Mouse (Mus musculus): ENCODE data around the gene Efcab8. TPM values are rescaled to one million over a fixed set of nuclear protein-coding genes. Genes with fewer than 3 reads are reported as not detected.

Gene Efcab8
- polyA plus RNA-seq, 1 experiment from 2014 or later: not detected

GRCm38 (mm10) chr2:153870984-153871383 is 91.3 kb downstream of the Efcab8 start, which contains the start of gene Sun5:
Gene Sun5, minus strand, starts transcription at chr2:153871084.
- no peak for ATAC-seq (replicated peaks; ENCODE audit: low FRiP score)
- 89% methylated on average over 4 of the region's 4 CpGs for WGBS
- Histone ChIP-seq H3K27me3 (ENCODE audit: control insufficient read depth, insufficient read depth, low read length) (no peaks in the 10 kb centered on the region), H3K4me1 (replicated peaks; ENCODE audit: control insufficient read depth, insufficient read depth, low read length) (no peaks in the 10 kb centered on the region), H3K4me2 (ENCODE audit: low read depth, low read length, severe bottlenecking) (no peak within 1 kb of the TSS), H3K27ac (ENCODE audit: low read depth, low read length) (no peak within 1 kb of the TSS), H3K9me3 (ENCODE audit: control insufficient read depth, low read length) (no peaks in the 10 kb centered on the region), H3K36me3 (ENCODE audit: control insufficient read depth, insufficient read depth, low read length) (no peaks in the 10 kb centered on the region), H3K9ac (ENCODE audit: low read length) (no peak within 1 kb of the TSS), H3K4me3 (ENCODE audit: low read depth, low read length) (no peak within 1 kb of the TSS)
- DNase-seq (ENCODE audit: low spot score): no peak

GRCm38 (mm10) chr2:153874745-153875144 is 95.0 kb downstream of the Efcab8 start, which contains the start of gene Bpifb2:
Gene Bpifb2, plus strand, starts transcription at chr2:153875045.
- WGBS: 86% methylated on average over 9 of the region's 9 CpGs
- Histone ChIP-seq H3K9ac (ENCODE audit: low read length) (no peak within 1 kb of the TSS), H3K4me1 (replicated peaks; ENCODE audit: control insufficient read depth, insufficient read depth, low read length) (no peaks in the 10 kb centered on the region), H3K9me3 (ENCODE audit: control insufficient read depth, low read length) (no peaks in the 10 kb centered on the region), H3K27me3 (ENCODE audit: control insufficient read depth, insufficient read depth, low read length) (no peaks in the 10 kb centered on the region), H3K4me2 (ENCODE audit: low read depth, low read length, severe bottlenecking) (no peak within 1 kb of the TSS), H3K36me3 (ENCODE audit: control insufficient read depth, insufficient read depth, low read length) (no peaks in the 10 kb centered on the region), H3K4me3 (ENCODE audit: low read depth, low read length) (no peak within 1 kb of the TSS), H3K27ac (ENCODE audit: low read depth, low read length) (no peak within 1 kb of the TSS)
- DNase-seq (ENCODE audit: low spot score) (no peak), ATAC-seq (replicated peaks; ENCODE audit: low FRiP score) (no peak)

Other genes starting within 250 kb of the Efcab8 start
- gene Nol4l, start 250.0 kb upstream of the Efcab8 start, polyA plus RNA-seq (2014; fragmentation: Nextera tagmentation; extraction: Ambion mirVana): 25.6 and 26.2 TPM in 2 replicates
- gene Commd7, start 147.2 kb upstream of the Efcab8 start, polyA plus RNA-seq (2014; fragmentation: Nextera tagmentation; extraction: Ambion mirVana): 56.8 and 60.9 TPM in 2 replicates
- 14.3 and 18.0 TPM in 2 replicates for gene Dnmt3b, start 130.5 kb upstream of the Efcab8 start, polyA plus RNA-seq (2014; fragmentation: Nextera tagmentation; extraction: Ambion mirVana)
- not detected in 2 replicates for gene Dnmt3c, start 83.3 kb upstream of the Efcab8 start, polyA plus RNA-seq (2014; fragmentation: Nextera tagmentation; extraction: Ambion mirVana)
- gene Mapre1, start 38.7 kb upstream of the Efcab8 start, polyA plus RNA-seq (2014; fragmentation: Nextera tagmentation; extraction: Ambion mirVana): 313 and 357 TPM in 2 replicates
- not detected in 2 replicates for gene Sun5, start 91.2 kb downstream of the Efcab8 start, polyA plus RNA-seq (2014; fragmentation: Nextera tagmentation; extraction: Ambion mirVana)
- not detected in 2 replicates for gene Bpifb2, start 95.1 kb downstream of the Efcab8 start, polyA plus RNA-seq (2014; fragmentation: Nextera tagmentation; extraction: Ambion mirVana)
- gene Bpifb6, start 120.5 kb downstream of the Efcab8 start, polyA plus RNA-seq (2014; fragmentation: Nextera tagmentation; extraction: Ambion mirVana): not detected in 2 replicates
- gene Bpifb3, start 138.3 kb downstream of the Efcab8 start, polyA plus RNA-seq (2014; fragmentation: Nextera tagmentation; extraction: Ambion mirVana): not detected in 2 replicates
- gene Bpifb4, start 158.3 kb downstream of the Efcab8 start, polyA plus RNA-seq (2014; fragmentation: Nextera tagmentation; extraction: Ambion mirVana): not detected in 2 replicates
- gene Bpifa6, start 195.0 kb downstream of the Efcab8 start, polyA plus RNA-seq (2014; fragmentation: Nextera tagmentation; extraction: Ambion mirVana): not detected in 2 replicates
- gene Bpifa2, start 228.3 kb downstream of the Efcab8 start, polyA plus RNA-seq (2014; fragmentation: Nextera tagmentation; extraction: Ambion mirVana): not detected in 2 replicates

All from forebrain, embryonic 11.5 days (tissue).